Mouse (Mus musculus) C2C12 (cell line): Measurements from ENCODE around the gene Borcs8.

Experiments used
- CEBPB ChIP-seq: IDR thresholded peaks from one replicate; pipeline ENCODE4 v1.6.1; 2011; ENCODE audit warnings: low read depth, mild to moderate bottlenecking, control low read depth, moderate library complexity
- CTCF ChIP-seq: IDR thresholded peaks from one replicate; pipeline ENCODE4 v1.5.1; 2011; ENCODE audit not compliant: control insufficient read depth, insufficient read depth, insufficient read length

- no peak for TF ChIP-seq CEBPB
- no peak for TF ChIP-seq CTCF
Observed at GRCm38 (mm10) chr8:70183194-70183593, 43.9 kb downstream of the Borcs8 start.
